Mouse (Mus musculus) forebrain, postnatal 0 days (tissue): ENCODE data around the gene Fbxl3. TPM values are rescaled to one million over a fixed set of nuclear protein-coding genes. Genes with fewer than 3 reads are reported as not detected.

ENCODE experiments used
- ATAC-seq: fragments of 200-750 bp; cut with Nextera tagmentation; 2 replicates; pipeline ENCODE4 v1.8.0; 2017; ENCODE audit warnings: mild to moderate bottlenecking, moderate library complexity
- DNase-seq: peaks from one replicate; pipeline ENCODE4 v3.0.0-alpha.2; 2015
- H3K27ac ChIP-seq: fragments of 300-500 bp; sonication (generic); 2 replicates; pipeline ENCODE4 v1.5.1; 2014; ENCODE audit warnings: low read depth, mild to moderate bottlenecking, antibody characterized with exemption, low read length, moderate library complexity, mixed read lengths
- H3K27me3 ChIP-seq: fragments of 300-500 bp; sonication (generic); 2 replicates; pipeline ENCODE4 v1.6.1; 2014; ENCODE audit warnings: mild to moderate bottlenecking, low read length, mixed read lengths; ENCODE audit not compliant: insufficient read depth
- H3K36me3 ChIP-seq: fragments of 300-500 bp; sonication (generic); 2 replicates; pipeline ENCODE4 v1.6.1; 2014; ENCODE audit warnings: mild to moderate bottlenecking, moderate library complexity; ENCODE audit not compliant: insufficient read depth
- H3K4me1 ChIP-seq: fragments of 300-500 bp; sonication (generic); 2 replicates; pipeline ENCODE4 v1.6.1; 2014; ENCODE audit warnings: antibody characterized with exemption; ENCODE audit not compliant: insufficient read depth
- H3K4me2 ChIP-seq: fragments of 300-500 bp; sonication (generic); 2 replicates; pipeline ENCODE4 v1.6.1; 2014; ENCODE audit warnings: low read depth, mild to moderate bottlenecking, moderate library complexity
- H3K4me3 ChIP-seq: fragments of 300-500 bp; sonication (generic); 2 replicates; pipeline ENCODE4 v1.5.1; 2014; ENCODE audit warnings: low read depth, low read length, mixed read lengths
- H3K9ac ChIP-seq: fragments of 300-500 bp; sonication (generic); 2 replicates; pipeline ENCODE4 v1.6.1; 2014; ENCODE audit warnings: mild to moderate bottlenecking
- H3K9me3 ChIP-seq: fragments of 300-500 bp; sonication (generic); 2 replicates; pipeline ENCODE4 v1.6.1; 2016; ENCODE audit warnings: low read length
- CTCF ChIP-seq: sonication (generic); IDR thresholded peaks from 2 replicates; pipeline ENCODE4 v1.5.1; 2016; ENCODE audit warnings: antibody characterized with exemption, control low read depth, low read depth
- WGBS: fragments of 180-500 bp; shearing (Covaris S2); extraction: QIAGEN DNeasy Blood & Tissue Kit; methylation state at CpG from one replicate; pipeline ENCODE4 v1.1.7; 2014; 5-methylcytosine and 5-hydroxymethylcytosine counted together
- polyA plus RNA-seq: library from polyadenylated mRNA; unstranded; fragments of >200 nt; fragmentation: Nextera tagmentation; extraction: Ambion mirVana; gene quantifications from 2 replicates; pipeline ENCODE4 v1.2.1, GENCODE M21; 2015
- total RNA-seq: library from RNA; depleted of rRNA; stranded (reverse); fragments of >200 nt; gene quantifications from 2 replicates; pipeline ENCODE4 v1.2.3, GENCODE M21; 2014; rRNA removed

The Fbxl3 gene
- 63.9 and 77.4 TPM in 2 replicates for total RNA-seq
- 18.0 and 22.7 TPM in 2 replicates for polyA plus RNA-seq

GRCm38 (mm10) chr14:103099238-103099933 lies at the start of gene Fbxl3:
Gene Fbxl3 (minus strand): TSS chr14:103099566.
- H3K27me3 ChIP-seq: no peaks in the 10 kb centered on the region
- H3K4me2 ChIP-seq: peak within 1 kb of the TSS; percentile 76
- WGBS: 2% methylated on average over 84 of the region's 88 CpGs
- peak; percentile 10; the same call in 1 of the 2 replicates for TF ChIP-seq CTCF
- H3K9ac ChIP-seq: peak within 1 kb of the TSS; percentile 99
- ATAC-seq: peak; percentile 79
- DNase-seq: peak; percentile 91
- H3K27ac ChIP-seq: peak within 1 kb of the TSS; percentile 98
- peak within 1 kb of the TSS; percentile 98 for H3K4me3 ChIP-seq
- H3K36me3 ChIP-seq: 0 out of 2 replicates have a peak, but pooled peaks cover 4% of the 10 kb centered on the region
- no peaks in the 10 kb centered on the region for H3K9me3 ChIP-seq
- H3K4me1 ChIP-seq: peaks cover 19% of the 10 kb centered on the region

GRCm38 (mm10) chr14:103131991-103132390 lies 32.6 kb upstream of the Fbxl3 start:
- DNase-seq: peak; percentile 29
- H3K4me3 ChIP-seq: no peak overlapping the region
- H3K27me3 ChIP-seq: no peaks in the 10 kb centered on the region
- no peak overlapping the region for H3K4me2 ChIP-seq
- H3K27ac ChIP-seq: no peak overlapping the region
- no peaks in the 10 kb centered on the region for H3K9me3 ChIP-seq
- peak; percentile 81 for ATAC-seq
- H3K36me3 ChIP-seq: peaks cover 61% of the 10 kb centered on the region
- H3K4me1 ChIP-seq: no peaks in the 10 kb centered on the region
- WGBS: 77% methylated on average over 2 of the region's 2 CpGs
- TF ChIP-seq CTCF: peak; percentile 62
- H3K9ac ChIP-seq: no peak overlapping the region

GRCm38 (mm10) chr14:103125756-103126155 lies 26.4 kb upstream of the Fbxl3 start:
- Histone ChIP-seq H3K36me3 (peaks cover 69% of the 10 kb centered on the region), H3K9ac (no peak overlapping the region), H3K9me3 (no peaks in the 10 kb centered on the region), H3K27ac (no peak overlapping the region), H3K27me3 (no peaks in the 10 kb centered on the region), H3K4me1 (no peaks in the 10 kb centered on the region), H3K4me2 (no peak overlapping the region), H3K4me3 (no peak overlapping the region)
- TF ChIP-seq CTCF: no peak
- WGBS: 85% methylated on average over 6 of the region's 6 CpGs
- DNase-seq: no peak
- ATAC-seq: no peak

- DNase-seq (no peak), ATAC-seq (no peak)
- TF ChIP-seq CTCF: no peak
- WGBS: 94% methylated on average over 3 of the region's 3 CpGs
- Histone ChIP-seq H3K27ac (no peak overlapping the region), H3K9ac (no peak overlapping the region), H3K9me3 (no peaks in the 10 kb centered on the region), H3K4me1 (no peaks in the 10 kb centered on the region), H3K27me3 (no peaks in the 10 kb centered on the region), H3K4me3 (no peak overlapping the region), H3K36me3 (peaks cover 42% of the 10 kb centered on the region), H3K4me2 (no peak overlapping the region)
Measured at GRCm38 (mm10) chr14:103114994-103115670, 15.8 kb upstream of the Fbxl3 start.

- H3K9ac ChIP-seq: no peak overlapping the region
- no peak overlapping the region for H3K4me2 ChIP-seq
- H3K27me3 ChIP-seq: no peaks in the 10 kb centered on the region
- H3K4me3 ChIP-seq: no peak overlapping the region
- no peaks in the 10 kb centered on the region for H3K9me3 ChIP-seq
- no peaks in the 10 kb centered on the region for H3K4me1 ChIP-seq
- 78% methylated on average over 3 of the region's 3 CpGs for WGBS
- DNase-seq (no peak), ATAC-seq (no peak; the same call in 1 of the 2 replicates)
- H3K36me3 ChIP-seq: peaks cover 33% of the 10 kb centered on the region
- H3K27ac ChIP-seq: no peak overlapping the region
- TF ChIP-seq CTCF: no peak
Measured at GRCm38 (mm10) chr14:103112606-103113363, 13.4 kb upstream of the Fbxl3 start.

- H3K4me3 ChIP-seq: no peak overlapping the region
- no peaks in the 10 kb centered on the region for H3K9me3 ChIP-seq
- H3K4me1 ChIP-seq: no peaks in the 10 kb centered on the region
- 88% methylated on average over 4 of the region's 4 CpGs for WGBS
- ATAC-seq (no peak), DNase-seq (no peak)
- peaks cover 7% of the 10 kb centered on the region for H3K36me3 ChIP-seq
- no peak for TF ChIP-seq CTCF
- H3K27ac ChIP-seq: no peak overlapping the region
- no peaks in the 10 kb centered on the region for H3K27me3 ChIP-seq
- H3K4me2 ChIP-seq: no peak overlapping the region
- H3K9ac ChIP-seq: no peak overlapping the region
Measured at GRCm38 (mm10) chr14:103109971-103110370, 10.6 kb upstream of the Fbxl3 start.
